Mouse (Mus musculus) intestine, embryonic 14.5 days (tissue): ENCODE measurements around the gene 4930524J08Rik. TPM values are rescaled to one million over a fixed set of nuclear protein-coding genes. Genes with fewer than 3 reads are reported as not detected.
A peak's percentile ranks its signal among the peaks of the same experiment; 100 is the strongest.

ENCODE experiments used
- ATAC-seq: fragments of 200-750 bp; cut with Nextera tagmentation; replicated peaks from 2 replicates; pipeline ENCODE4 v1.8.0; 2017; ENCODE audit warnings: low read depth, moderate number of reproducible peaks, moderate TSS enrichment, moderate library complexity; ENCODE audit not compliant: low FRiP score, low TSS enrichment
- DNase-seq: peaks from one replicate; pipeline ENCODE4 v3.0.0-alpha.2; 2018; ENCODE audit warnings: low spot score
- H3K27ac ChIP-seq: fragments of 300-500 bp; sonication (generic); 2 replicates; pipeline ENCODE4 v1.5.1; 2014; ENCODE audit warnings: low read depth, mild to moderate bottlenecking, control low read depth
- H3K27me3 ChIP-seq: fragments of 300-500 bp; sonication (generic); replicated peaks from 2 replicates; pipeline ENCODE4 v1.6.1; 2014; ENCODE audit warnings: low read length, control low read depth; ENCODE audit not compliant: control insufficient read depth, insufficient read depth
- H3K36me3 ChIP-seq: fragments of 300-500 bp; sonication (generic); 2 replicates; pipeline ENCODE4 v1.6.1; 2014; ENCODE audit warnings: low read length, control low read depth; ENCODE audit not compliant: control insufficient read depth, insufficient read depth
- H3K4me1 ChIP-seq: fragments of 300-500 bp; sonication (generic); replicated peaks from 2 replicates; pipeline ENCODE4 v1.6.1; 2014; ENCODE audit warnings: low read length, control low read depth, mixed read lengths; ENCODE audit not compliant: control insufficient read depth, insufficient read depth
- H3K4me2 ChIP-seq: fragments of 300-500 bp; sonication (generic); 2 replicates; pipeline ENCODE4 v1.6.1; 2014; ENCODE audit warnings: low read length
- H3K4me3 ChIP-seq: fragments of 300-500 bp; sonication (generic); 2 replicates; pipeline ENCODE4 v1.5.1; 2014; ENCODE audit warnings: low read depth, low read length, control low read depth, mixed read lengths
- H3K9ac ChIP-seq: fragments of 300-500 bp; sonication (generic); 2 replicates; pipeline ENCODE4 v1.6.1; 2014; ENCODE audit warnings: mild to moderate bottlenecking, low read length
- H3K9me3 ChIP-seq: fragments of 300-500 bp; sonication (generic); 2 replicates; pipeline ENCODE4 v1.6.1; 2016; ENCODE audit warnings: low read length, control low read depth; ENCODE audit not compliant: control insufficient read depth
- WGBS: fragments of 180-500 bp; shearing (Covaris S2); extraction: QIAGEN DNeasy Blood & Tissue Kit; methylation state at CpG from one replicate; pipeline ENCODE4 v1.1.7; 2014; 5-methylcytosine and 5-hydroxymethylcytosine counted together
- polyA plus RNA-seq: library from polyadenylated mRNA; unstranded; fragments of >200 nt; fragmentation: Nextera tagmentation; extraction: Ambion mirVana; gene quantifications from 2 replicates; pipeline ENCODE4 v1.2.1, GENCODE M21; 2014

The 4930524J08Rik gene
- polyA plus RNA-seq, 1 experiment from 2014 or later: 3.2 TPM

GRCm38 (mm10) chr5:99959236-99959936 is 19.5 kb upstream of the 4930524J08Rik start:
- H3K9me3 ChIP-seq: no peaks in the 10 kb centered on the region
- no peaks in the 10 kb centered on the region for H3K27me3 ChIP-seq
- no peaks in the 10 kb centered on the region for H3K4me1 ChIP-seq
- ATAC-seq: no peak
- no peak overlapping the region for H3K4me2 ChIP-seq
- H3K4me3 ChIP-seq: no peak overlapping the region
- H3K9ac ChIP-seq: no peak overlapping the region
- no peak overlapping the region for H3K27ac ChIP-seq
- DNase-seq: peak; percentile 53
- 81% methylated on average over 2 of the region's 2 CpGs for WGBS
- peaks cover 69% of the 10 kb centered on the region for H3K36me3 ChIP-seq

GRCm38 (mm10) chr5:99959960-99960359 is 18.9 kb upstream of the 4930524J08Rik start:
- no peak overlapping the region for H3K4me2 ChIP-seq
- DNase-seq (peak; percentile 49), ATAC-seq (no peak)
- H3K9ac ChIP-seq: no peak overlapping the region
- no peak overlapping the region for H3K4me3 ChIP-seq
- no peak overlapping the region for H3K27ac ChIP-seq
- WGBS: 84% methylated on average over 2 of the region's 2 CpGs
- H3K27me3 ChIP-seq: no peaks in the 10 kb centered on the region
- H3K4me1 ChIP-seq: no peaks in the 10 kb centered on the region
- no peaks in the 10 kb centered on the region for H3K9me3 ChIP-seq
- H3K36me3 ChIP-seq: peaks cover 75% of the 10 kb centered on the region

GRCm38 (mm10) chr5:99973941-99974340 is 4.9 kb upstream of the 4930524J08Rik start:
- no peaks in the 10 kb centered on the region for H3K9me3 ChIP-seq
- no peak overlapping the region for H3K9ac ChIP-seq
- 0 out of 2 replicates have a peak overlapping the region, but pooled peaks have one; percentile 1 for H3K4me3 ChIP-seq
- H3K27ac ChIP-seq: no peak overlapping the region
- ATAC-seq (no peak), DNase-seq (peak; percentile 43)
- H3K27me3 ChIP-seq: no peaks in the 10 kb centered on the region
- peaks cover 28% of the 10 kb centered on the region for H3K4me1 ChIP-seq
- peak overlapping the region; percentile 30; the same call in 1 of the 2 replicates for H3K4me2 ChIP-seq
- 16% methylated on average over 2 of the region's 2 CpGs for WGBS
- H3K36me3 ChIP-seq: peaks cover 33% of the 10 kb centered on the region

- Histone ChIP-seq H3K9me3 (no peaks in the 10 kb centered on the region), H3K36me3 (peaks cover 24% of the 10 kb centered on the region), H3K9ac (no peak overlapping the region), H3K27ac (no peak overlapping the region), H3K4me2 (peak overlapping the region; percentile 92), H3K4me1 (peaks cover 32% of the 10 kb centered on the region), H3K27me3 (no peaks in the 10 kb centered on the region), H3K4me3 (peak overlapping the region; percentile 92)
- ATAC-seq (no peak), DNase-seq (peak; percentile 50)
- WGBS: 50% methylated on average over 4 of the region's 4 CpGs
Observed at GRCm38 (mm10) chr5:99975061-99975460, 3.8 kb upstream of the 4930524J08Rik start.

GRCm38 (mm10) chr5:99975776-99976175 is 3.1 kb upstream of the 4930524J08Rik start:
- Histone ChIP-seq H3K9me3 (no peaks in the 10 kb centered on the region), H3K4me3 (peak overlapping the region; percentile 92), H3K36me3 (peaks cover 20% of the 10 kb centered on the region), H3K27ac (no peak overlapping the region), H3K4me1 (peaks cover 33% of the 10 kb centered on the region), H3K27me3 (no peaks in the 10 kb centered on the region), H3K4me2 (peak overlapping the region; percentile 92), H3K9ac (no peak overlapping the region)
- 44% methylated on average over 1 of the region's 1 CpGs for WGBS
- no peak for ATAC-seq
- DNase-seq: peak; percentile 36

- H3K9ac ChIP-seq: peak overlapping the region; percentile 99
- H3K4me1 ChIP-seq: peaks cover 33% of the 10 kb centered on the region
- no peak overlapping the region for H3K27ac ChIP-seq
- ATAC-seq (no peak), DNase-seq (peak; percentile 52)
- peaks cover 17% of the 10 kb centered on the region for H3K36me3 ChIP-seq
- no peaks in the 10 kb centered on the region for H3K9me3 ChIP-seq
- H3K4me2 ChIP-seq: peak overlapping the region; percentile 92
- 10% methylated on average over 8 of the region's 8 CpGs for WGBS
- H3K4me3 ChIP-seq: peak overlapping the region; percentile 92
- H3K27me3 ChIP-seq: no peaks in the 10 kb centered on the region
Observed at GRCm38 (mm10) chr5:99976334-99976955, 2.4 kb upstream of the 4930524J08Rik start.

- WGBS: under 1% methylated on average over 50 of the region's 50 CpGs
- no peaks in the 10 kb centered on the region for H3K27me3 ChIP-seq
- peaks cover 29% of the 10 kb centered on the region for H3K4me1 ChIP-seq
- ATAC-seq (peak; percentile 58), DNase-seq (peak; percentile 88)
- H3K4me2 ChIP-seq: peak overlapping the region; percentile 92
- H3K9me3 ChIP-seq: no peaks in the 10 kb centered on the region
- peak overlapping the region; percentile 92 for H3K4me3 ChIP-seq
- peak overlapping the region; percentile 100 for H3K27ac ChIP-seq
- peaks cover 14% of the 10 kb centered on the region for H3K36me3 ChIP-seq
- peak overlapping the region; percentile 99 for H3K9ac ChIP-seq
Observed at GRCm38 (mm10) chr5:99977516-99978301, 1.2 kb upstream of the 4930524J08Rik start.

GRCm38 (mm10) chr5:99983452-99984061 is 4.7 kb downstream of the 4930524J08Rik start:
- 88% methylated on average over 9 of the region's 9 CpGs for WGBS
- no peak overlapping the region for H3K4me3 ChIP-seq
- no peak for ATAC-seq
- H3K9me3 ChIP-seq: no peaks in the 10 kb centered on the region
- H3K27ac ChIP-seq: no peak overlapping the region
- DNase-seq: peak; percentile 33
- H3K36me3 ChIP-seq: no peaks in the 10 kb centered on the region
- H3K4me1 ChIP-seq: peaks cover 5% of the 10 kb centered on the region; the same call in 1 of the 2 replicates
- no peak overlapping the region for H3K4me2 ChIP-seq
- no peaks in the 10 kb centered on the region for H3K27me3 ChIP-seq
- H3K9ac ChIP-seq: no peak overlapping the region
